Mouse (Mus musculus) midbrain, embryonic 13.5 days (tissue): ENCODE results near the gene Zfp384. TPM values are rescaled to one million over a fixed set of nuclear protein-coding genes. Genes with fewer than 3 reads are reported as not detected.

Experiments used
- ATAC-seq: fragments of 200-750 bp; cut with Nextera tagmentation; 2 replicates; pipeline ENCODE4 v1.8.0; 2017; ENCODE audit warnings: mild to moderate bottlenecking, moderate TSS enrichment, moderate library complexity
- H3K27ac ChIP-seq: fragments of 300-500 bp; sonication (generic); 2 replicates; pipeline ENCODE4 v1.5.1; 2015; ENCODE audit warnings: inconsistent platforms, mild to moderate bottlenecking, moderate library complexity
- H3K27me3 ChIP-seq: fragments of 300-500 bp; sonication (generic); 2 replicates; pipeline ENCODE4 v1.6.1; 2015; ENCODE audit warnings: mild to moderate bottlenecking, inconsistent platforms
- H3K36me3 ChIP-seq: fragments of 300-500 bp; sonication (generic); 2 replicates; pipeline ENCODE4 v1.6.1; 2015; ENCODE audit warnings: mild to moderate bottlenecking, inconsistent platforms
- H3K4me1 ChIP-seq: fragments of 300-500 bp; sonication (generic); replicated peaks from 2 replicates; pipeline ENCODE4 v1.6.1; 2015; ENCODE audit warnings: inconsistent platforms
- H3K4me2 ChIP-seq: fragments of 300-500 bp; sonication (generic); replicated peaks from 2 replicates; pipeline ENCODE4 v1.6.1; 2015; ENCODE audit warnings: moderate library complexity, mild to moderate bottlenecking, inconsistent platforms
- H3K4me3 ChIP-seq: fragments of 300-500 bp; sonication (generic); replicated peaks from 2 replicates; pipeline ENCODE4 v1.5.1; 2015; ENCODE audit warnings: mild to moderate bottlenecking, inconsistent platforms
- H3K9ac ChIP-seq: fragments of 300-500 bp; sonication (generic); replicated peaks from 2 replicates; pipeline ENCODE4 v1.6.1; 2015; ENCODE audit warnings: mild to moderate bottlenecking, inconsistent platforms
- H3K9me3 ChIP-seq: fragments of 300-500 bp; sonication (generic); 2 replicates; pipeline ENCODE4 v1.6.1; 2016; ENCODE audit warnings: mild to moderate bottlenecking, inconsistent platforms
- WGBS: fragments of 180-500 bp; shearing (Covaris S2); methylation state at CpG from one replicate; pipeline ENCODE4 v1.1.7; 2015; 5-methylcytosine and 5-hydroxymethylcytosine counted together
- polyA plus RNA-seq: library from polyadenylated mRNA; unstranded; fragments of >200 nt; fragmentation: Nextera tagmentation; extraction: Ambion mirVana; gene quantifications from 2 replicates; pipeline ENCODE4 v1.2.1, GENCODE M21; 2015

The Zfp384 gene
- polyA plus RNA-seq, 1 experiment from 2014 or later = 23.1 TPM

DNA sequence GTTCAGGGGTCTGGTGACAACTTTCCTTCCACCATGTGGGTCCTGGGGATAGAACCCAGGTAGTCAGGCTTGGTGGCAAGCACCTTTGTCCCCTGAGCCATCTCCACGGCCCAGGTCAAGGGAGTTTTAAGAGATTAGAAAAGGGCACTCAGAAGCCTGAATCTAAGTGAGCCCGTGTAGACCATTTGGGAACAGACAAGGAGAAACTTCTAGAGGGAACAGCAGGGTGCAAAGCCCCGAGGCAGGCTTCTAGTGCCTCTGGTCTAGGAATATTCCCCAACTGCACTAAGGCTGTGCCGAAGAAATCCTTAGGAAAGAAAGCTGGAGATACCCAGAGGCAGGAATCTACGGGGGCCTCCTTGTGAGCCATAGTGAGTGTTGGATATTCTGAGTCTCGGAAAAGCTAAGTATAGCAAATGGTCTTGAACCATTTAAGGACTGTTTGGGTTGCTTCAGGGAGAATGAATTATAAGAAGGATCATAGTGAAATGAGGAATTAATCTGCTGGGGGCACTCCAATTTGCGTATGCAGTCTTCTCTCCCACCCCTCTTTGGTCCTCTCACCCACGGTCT, 13.0 kb upstream of the Zfp384 start:
- H3K4me2 ChIP-seq = peak overlapping the region; percentile 95
- H3K27ac ChIP-seq = peak overlapping the region; percentile 53; the same call in 1 of the 2 replicates
- WGBS = 52% methylated on average over 8 of the region's 8 CpGs
- peaks cover 38% of the 10 kb centered on the region for H3K4me1 ChIP-seq
- H3K9me3 ChIP-seq = no peaks in the 10 kb centered on the region
- ATAC-seq = no peak
- peaks cover 14% of the 10 kb centered on the region; the same call in 1 of the 2 replicates for H3K36me3 ChIP-seq
- peak overlapping the region; percentile 73 for H3K4me3 ChIP-seq
- H3K27me3 ChIP-seq = peaks cover 81% of the 10 kb centered on the region
- peak overlapping the region; percentile 89 for H3K9ac ChIP-seq

- peaks cover 86% of the 10 kb centered on the region for H3K27me3 ChIP-seq
- WGBS = 1% methylated on average over 58 of the region's 78 CpGs
These were observed 12.1 kb upstream of the Zfp384 start, which contains the start of gene Pianp for GRCm38 (mm10) chr6:124996551-124997501. Gene Pianp (plus strand): TSS chr6:124996694.

DNA sequence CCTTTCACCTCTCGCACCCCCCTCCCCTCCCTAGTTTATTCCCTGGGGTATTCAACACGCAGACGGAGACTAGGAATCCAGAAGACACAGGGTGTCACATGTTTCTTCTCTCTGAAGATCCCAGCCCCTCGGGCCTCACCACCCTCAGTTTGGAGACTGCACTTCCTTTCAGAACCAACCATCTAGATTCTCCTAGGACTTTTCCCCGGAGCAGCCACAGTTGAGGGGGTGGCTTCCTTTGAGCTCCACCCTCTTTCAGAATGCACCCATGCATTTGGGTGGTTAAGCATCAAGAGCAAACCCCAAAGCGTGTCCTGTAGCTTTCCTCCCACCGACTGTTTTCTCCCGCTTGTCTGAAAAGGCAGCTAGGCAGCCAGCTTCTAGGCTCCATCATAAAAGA, 10.9 kb upstream of the Zfp384 start:
- WGBS = 4% methylated on average over 8 of the region's 8 CpGs
- Histone ChIP-seq H3K9ac (peak overlapping the region; percentile 89), H3K9me3 (no peaks in the 10 kb centered on the region), H3K27me3 (peaks cover 92% of the 10 kb centered on the region), H3K4me1 (peaks cover 38% of the 10 kb centered on the region), H3K27ac (no peak overlapping the region), H3K4me2 (peak overlapping the region; percentile 95), H3K4me3 (peak overlapping the region; percentile 73), H3K36me3 (peaks cover 25% of the 10 kb centered on the region; the same call in 1 of the 2 replicates)
- ATAC-seq = no peak

More at GRCm38 (mm10) chr6:124996551-124997501, 12.1 kb upstream of the Zfp384 start, which contains the start of gene Pianp:
- Histone ChIP-seq H3K4me1 (peaks cover 38% of the 10 kb centered on the region), H3K9me3 (no peaks in the 10 kb centered on the region), H3K36me3 (peaks cover 20% of the 10 kb centered on the region; the same call in 1 of the 2 replicates), H3K4me3 (peak within 1 kb of the TSS; percentile 73), H3K4me2 (peak within 1 kb of the TSS; percentile 95), H3K9ac (peak within 1 kb of the TSS; percentile 89), H3K27ac (peak within 1 kb of the TSS; percentile 75)
- peak; percentile 87 for ATAC-seq

DNA sequence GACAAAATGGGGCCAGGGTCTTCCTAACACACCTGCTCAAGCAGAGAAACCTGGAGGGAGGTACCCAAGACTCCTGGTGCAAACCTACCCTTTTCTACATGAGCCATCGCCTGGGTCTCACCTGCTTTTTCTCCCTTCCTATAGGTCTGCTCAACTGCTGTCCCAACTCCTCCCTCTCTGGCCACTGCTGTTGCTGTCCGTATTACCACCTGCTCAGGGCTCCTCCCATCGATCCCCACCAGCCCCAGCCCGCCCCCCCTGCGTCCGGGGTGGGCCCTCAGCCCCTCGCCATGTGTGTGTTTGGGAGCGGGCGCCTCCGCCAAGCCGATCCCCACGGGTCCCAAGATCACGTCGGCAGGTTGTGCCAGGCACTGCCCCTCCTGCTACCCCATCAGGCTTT, 9.9 kb upstream of the Zfp384 start:
- 39% methylated on average over 14 of the region's 14 CpGs for WGBS
- no peak for ATAC-seq
- Histone ChIP-seq H3K27ac (no peak overlapping the region), H3K4me3 (no peak overlapping the region), H3K4me1 (peaks cover 43% of the 10 kb centered on the region), H3K36me3 (peaks cover 25% of the 10 kb centered on the region; the same call in 1 of the 2 replicates), H3K4me2 (no peak overlapping the region), H3K9me3 (no peaks in the 10 kb centered on the region), H3K9ac (no peak overlapping the region), H3K27me3 (peaks cover 85% of the 10 kb centered on the region)

DNA sequence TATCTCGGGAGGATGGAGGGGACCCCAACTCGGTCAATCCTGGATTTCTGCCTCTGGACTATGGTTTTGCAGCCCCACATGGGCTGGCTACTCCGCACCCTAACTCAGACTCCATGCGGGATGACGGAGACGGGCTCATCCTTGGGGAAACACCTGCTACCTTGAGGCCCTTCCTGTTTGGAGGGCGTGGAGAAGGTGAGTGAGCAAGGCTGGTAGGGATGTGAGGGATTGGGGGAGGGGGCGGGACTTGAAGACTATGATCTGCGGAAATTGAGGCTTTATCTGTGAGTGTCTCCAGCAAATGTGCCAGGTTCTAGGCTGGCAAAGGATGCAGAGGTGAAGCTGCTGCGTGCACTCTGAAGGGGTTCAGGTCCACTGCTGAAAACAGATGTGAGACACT, 9.4 kb upstream of the Zfp384 start:
- no peak overlapping the region for H3K9ac ChIP-seq
- peaks cover 25% of the 10 kb centered on the region; the same call in 1 of the 2 replicates for H3K36me3 ChIP-seq
- H3K4me2 ChIP-seq = no peak overlapping the region
- ATAC-seq = no peak
- H3K27ac ChIP-seq = no peak overlapping the region
- H3K9me3 ChIP-seq = no peaks in the 10 kb centered on the region
- WGBS = 43% methylated on average over 10 of the region's 10 CpGs
- H3K4me3 ChIP-seq = no peak overlapping the region
- H3K27me3 ChIP-seq = peaks cover 82% of the 10 kb centered on the region
- H3K4me1 ChIP-seq = peaks cover 47% of the 10 kb centered on the region

DNA sequence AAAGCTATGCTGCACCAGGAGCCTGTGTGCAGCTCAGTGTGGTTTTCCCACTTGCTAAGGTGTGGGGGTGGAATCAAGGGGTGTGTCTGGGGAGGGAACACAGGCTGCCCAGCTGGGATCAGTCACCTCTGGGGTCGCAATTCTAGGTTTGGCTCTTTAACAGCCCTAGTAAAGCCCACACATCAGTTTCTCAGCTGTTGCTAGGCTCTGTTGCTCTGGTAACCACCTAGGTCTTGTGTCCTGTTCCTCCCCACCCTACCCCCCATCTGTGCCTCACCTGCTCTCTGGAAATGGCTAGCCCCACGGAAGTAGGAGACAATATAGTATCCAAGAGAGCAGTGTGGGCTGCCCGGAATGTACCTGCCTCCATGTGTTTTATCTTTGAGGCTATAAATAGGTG, 5.2 kb upstream of the Zfp384 start:
- H3K36me3 ChIP-seq = peaks cover 25% of the 10 kb centered on the region; the same call in 1 of the 2 replicates
- 55% methylated on average over 3 of the region's 3 CpGs for WGBS
- H3K27me3 ChIP-seq = peaks cover 44% of the 10 kb centered on the region
- H3K27ac ChIP-seq = no peak overlapping the region
- H3K9me3 ChIP-seq = no peaks in the 10 kb centered on the region
- no peak overlapping the region for H3K4me2 ChIP-seq
- ATAC-seq = no peak
- 0 out of 2 replicates have a peak overlapping the region, but pooled peaks have one; percentile 32 for H3K9ac ChIP-seq
- no peak overlapping the region for H3K4me3 ChIP-seq
- H3K4me1 ChIP-seq = peaks cover 33% of the 10 kb centered on the region

DNA sequence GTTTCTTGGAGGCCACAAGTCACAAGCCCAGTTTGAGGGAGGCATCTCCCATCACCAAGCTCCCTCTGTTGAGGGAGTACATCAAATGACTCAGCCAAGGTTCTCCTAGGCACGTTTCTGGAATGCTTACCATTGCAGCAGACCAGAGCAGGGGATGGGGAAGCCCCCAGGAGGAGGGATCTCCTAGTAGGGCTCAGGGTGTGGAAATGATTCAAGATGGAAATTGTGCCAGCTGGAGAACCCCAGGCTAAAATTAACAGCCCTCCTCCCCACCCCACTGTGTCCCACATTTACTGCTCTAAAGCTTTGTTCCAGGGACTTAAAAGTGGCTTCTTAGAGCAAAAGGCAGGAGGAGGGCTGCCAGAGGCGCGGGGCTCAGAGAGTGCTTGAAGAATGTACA, 3.9 kb upstream of the Zfp384 start:
- H3K36me3 ChIP-seq = peaks cover 20% of the 10 kb centered on the region; the same call in 1 of the 2 replicates
- H3K4me1 ChIP-seq = peaks cover 28% of the 10 kb centered on the region
- no peak overlapping the region for H3K27ac ChIP-seq
- H3K9me3 ChIP-seq = no peaks in the 10 kb centered on the region
- 39% methylated on average over 3 of the region's 3 CpGs for WGBS
- no peak overlapping the region for H3K4me2 ChIP-seq
- no peak overlapping the region for H3K4me3 ChIP-seq
- no peak for ATAC-seq
- peaks cover 30% of the 10 kb centered on the region for H3K27me3 ChIP-seq
- no peak overlapping the region for H3K9ac ChIP-seq

GRCm38 (mm10) chr6:125008060-125008459, 885 bp upstream of the Zfp384 start:
- WGBS = 42% methylated on average over 13 of the region's 13 CpGs
- H3K4me3 ChIP-seq = peak overlapping the region; percentile 77
- H3K36me3 ChIP-seq = peaks cover 20% of the 10 kb centered on the region
- H3K9ac ChIP-seq = peak overlapping the region; percentile 72
- peak overlapping the region; percentile 98 for H3K27ac ChIP-seq
- H3K27me3 ChIP-seq = peaks cover 4% of the 10 kb centered on the region; the same call in 1 of the 2 replicates
- H3K9me3 ChIP-seq = no peaks in the 10 kb centered on the region
- H3K4me2 ChIP-seq = peak overlapping the region; percentile 62
- peaks cover 58% of the 10 kb centered on the region for H3K4me1 ChIP-seq
- no peak; the same call in 1 of the 2 replicates for ATAC-seq

GRCm38 (mm10) chr6:125008586-125009128, 288 bp upstream of the Zfp384 start:
- peak overlapping the region; percentile 93 for H3K9ac ChIP-seq
- peaks cover under 1% of the 10 kb centered on the region; the same call in 1 of the 2 replicates for H3K27me3 ChIP-seq
- H3K4me1 ChIP-seq = peaks cover 56% of the 10 kb centered on the region
- no peaks in the 10 kb centered on the region for H3K9me3 ChIP-seq
- peak; percentile 99 for ATAC-seq
- H3K4me2 ChIP-seq = peak overlapping the region; percentile 62
- H3K27ac ChIP-seq = peak overlapping the region; percentile 98
- under 1% methylated on average over 34 of the region's 34 CpGs for WGBS
- peak overlapping the region; percentile 77 for H3K4me3 ChIP-seq
- peaks cover 26% of the 10 kb centered on the region for H3K36me3 ChIP-seq

- Histone ChIP-seq H3K27me3 (no peaks in the 10 kb centered on the region), H3K4me3 (peak overlapping the region; percentile 77), H3K4me1 (peaks cover 48% of the 10 kb centered on the region), H3K9ac (peak overlapping the region; percentile 93), H3K9me3 (no peaks in the 10 kb centered on the region), H3K4me2 (peak overlapping the region; percentile 93), H3K36me3 (peaks cover 33% of the 10 kb centered on the region), H3K27ac (peak overlapping the region; percentile 98)
- ATAC-seq = peak; percentile 84
- WGBS = under 1% methylated on average over 48 of the region's 78 CpGs
These were observed 482 bp downstream of the Zfp384 start for GRCm38 (mm10) chr6:125009181-125010073.

- Histone ChIP-seq H3K27me3 (no peaks in the 10 kb centered on the region), H3K9me3 (no peaks in the 10 kb centered on the region), H3K4me1 (peaks cover 4% of the 10 kb centered on the region), H3K36me3 (peaks cover 74% of the 10 kb centered on the region), H3K27ac (no peak overlapping the region), H3K9ac (no peak overlapping the region), H3K4me2 (no peak overlapping the region), H3K4me3 (no peak overlapping the region)
- no peak for ATAC-seq
- 98% methylated on average over 3 of the region's 3 CpGs for WGBS
These were observed 8.7 kb downstream of the Zfp384 start for GRCm38 (mm10) chr6:125017682-125018081.
